Mouse (Mus musculus) liver, adult 2 months (tissue): ENCODE results near the gene Prkar2a.

Source experiments
- CTCF ChIP-seq: fragments of 200-500 bp; IDR thresholded peaks from 2 replicates; pipeline ENCODE4 v1.5.1; 2011; ENCODE audit warnings: low read depth, low read length, control low read depth
- POLR2A ChIP-seq: fragments of 200-500 bp; IDR thresholded peaks from 2 replicates; pipeline ENCODE4 v1.6.1; 2011; ENCODE audit warnings: low read length, control low read depth; ENCODE audit not compliant: insufficient read depth; ENCODE audit errors: extremely low read depth

- no peak for TF ChIP-seq CTCF
- TF ChIP-seq POLR2A: no peak
Measured at GRCm38 (mm10) chr9:108639825-108640224, 49.3 kb upstream of the Prkar2a start.
